Comparison of ENCODE assay signal across 15 mouse cellular contexts in genomic region chr17:30859989-30860585, GRCm38 (mm10). TPM values are rescaled to one million over a fixed set of nuclear protein-coding genes. Genes with fewer than 3 reads are reported as not detected.
A peak's percentile ranks its signal among the peaks of the same experiment; 100 is the strongest.
DNase-seq lines count a peak whose midpoint lies in the region; ATAC-seq and TF ChIP-seq lines count a peak whose summit lies in the region.
"Had no signal": no experiment of that assay in that cellular context is flagged by ENCODE, and none has a peak within 500 bp of the region (broad histone marks: within the 10 kb centered on the region; RNA-seq: fewer than 3 reads in every experiment).

No protein-coding gene starts in this region.

- ATAC-seq in lung, embryonic 14.5 days (ENCODE audit: insufficient read depth), result 0 out of 2 replicates have a peak, but pooled peaks have one; percentile 8
- peak; percentile 71 for ATAC-seq in forebrain, postnatal 0 days
- no peak for ATAC-seq in heart, embryonic 11.5 days (replicated peaks; ENCODE audit: insufficient number of reproducible peaks, low FRiP score, low TSS enrichment)
- no peak for ATAC-seq in stomach, postnatal 0 days (ENCODE audit: low FRiP score, low TSS enrichment)
- ATAC-seq: intestine, embryonic 15.5 days had no signal

- TF ChIP-seq EP300 in stomach, postnatal 0 days (optimal IDR thresholded peaks at IDR 0.05), result no peak

- no peak overlapping the region for H3K9ac ChIP-seq in lung, embryonic 14.5 days
- peak overlapping the region; percentile 22; the same call in 1 of the 2 replicates for H3K9ac ChIP-seq in forebrain, postnatal 0 days
- H3K9ac ChIP-seq in heart, embryonic 11.5 days (ENCODE audit: low read depth, low read length), result no peak overlapping the region
- H3K9ac ChIP-seq in stomach, postnatal 0 days (ENCODE audit: low read length), result no peak overlapping the region
- H3K9ac ChIP-seq: intestine, embryonic 15.5 days; limb, embryonic 12.5 days had no signal

- H3K27me3 ChIP-seq in lung, embryonic 14.5 days (ENCODE audit: insufficient read depth, low read length), result no peaks in the 10 kb centered on the region
- no peaks in the 10 kb centered on the region for H3K27me3 ChIP-seq in forebrain, postnatal 0 days (ENCODE audit: insufficient read depth, low read length)
- no peaks in the 10 kb centered on the region for H3K27me3 ChIP-seq in midbrain, embryonic 10.5 days (ENCODE audit: low read depth, poor library complexity, severe bottlenecking)
- H3K27me3 ChIP-seq in heart, embryonic 11.5 days (ENCODE audit: control insufficient read depth, insufficient read depth, low read length), result no peaks in the 10 kb centered on the region
- no peaks in the 10 kb centered on the region for H3K27me3 ChIP-seq in stomach, postnatal 0 days (ENCODE audit: control insufficient read depth, insufficient read depth, low read length)
- H3K27me3 ChIP-seq: intestine, embryonic 15.5 days had no signal

- no peaks in the 10 kb centered on the region for H3K36me3 ChIP-seq in lung, embryonic 14.5 days (ENCODE audit: insufficient read depth)
- no peaks in the 10 kb centered on the region for H3K36me3 ChIP-seq in forebrain, postnatal 0 days (ENCODE audit: insufficient read depth)
- H3K36me3 ChIP-seq in midbrain, embryonic 10.5 days, result no peaks in the 10 kb centered on the region
- H3K36me3 ChIP-seq in heart, embryonic 11.5 days (ENCODE audit: control insufficient read depth, insufficient read depth, low read length), result no peaks in the 10 kb centered on the region
- H3K36me3 ChIP-seq in stomach, postnatal 0 days (ENCODE audit: control insufficient read depth, insufficient read depth, low read length), result no peaks in the 10 kb centered on the region
- H3K36me3 ChIP-seq: intestine, embryonic 15.5 days; limb, embryonic 12.5 days had no signal

- no peaks in the 10 kb centered on the region for H3K9me3 ChIP-seq in lung, embryonic 14.5 days (ENCODE audit: low read depth, low read length)
- no peaks in the 10 kb centered on the region for H3K9me3 ChIP-seq in forebrain, postnatal 0 days (ENCODE audit: low read length)
- H3K9me3 ChIP-seq in midbrain, embryonic 10.5 days (replicated peaks), result no peaks in the 10 kb centered on the region
- no peaks in the 10 kb centered on the region for H3K9me3 ChIP-seq in heart, embryonic 11.5 days (replicated peaks; ENCODE audit: control insufficient read depth, low read length)
- no peaks in the 10 kb centered on the region for H3K9me3 ChIP-seq in stomach, postnatal 0 days (ENCODE audit: control insufficient read depth, low read length)
- H3K9me3 ChIP-seq: intestine, embryonic 15.5 days; limb, embryonic 12.5 days had no signal

- H3K4me3 ChIP-seq in lung, embryonic 14.5 days (ENCODE audit: low read depth, low read length), result no peak overlapping the region
- no peak overlapping the region for H3K4me3 ChIP-seq in lung, adult 2 months (replicated peaks; ENCODE audit: extremely low read depth, low read depth, low read length)
- H3K4me3 ChIP-seq in forebrain, postnatal 0 days (ENCODE audit: low read depth, low read length), result no peak overlapping the region
- no peak overlapping the region for H3K4me3 ChIP-seq in midbrain, embryonic 10.5 days
- no peak overlapping the region for H3K4me3 ChIP-seq in heart, embryonic 11.5 days (ENCODE audit: low read depth, low read length)
- H3K4me3 ChIP-seq in stomach, postnatal 0 days (ENCODE audit: low read depth, low read length), result no peak overlapping the region
- H3K4me3 ChIP-seq: intestine, embryonic 15.5 days; limb, embryonic 12.5 days had no signal

- WGBS in lung, embryonic 14.5 days, result 52% methylated on average over 10 of the region's 10 CpGs
- WGBS in lung, adult 2 months, result 55% methylated on average over 10 of the region's 10 CpGs
- 13% methylated on average over 10 of the region's 10 CpGs for WGBS in forebrain, postnatal 0 days
- WGBS in midbrain, embryonic 10.5 days, result 66% methylated on average over 10 of the region's 10 CpGs
- WGBS in heart, embryonic 11.5 days (ENCODE audit: insufficient replicate concordance), result 54% methylated on average over 10 of the region's 10 CpGs
- 52% methylated on average over 10 of the region's 10 CpGs for whole genome bisulfite sequencing in stomach, postnatal 0 days

- no peak for DNase-seq in lung, embryonic 14.5 days
- DNase-seq in lung, adult 2 months, result no peak
- no peak for DNase-seq in forebrain, postnatal 0 days
- DNase-seq in midbrain, embryonic 10.5 days (ENCODE audit: low spot score), result no peak
- DNase-seq in retina, postnatal 1 day, result peak; percentile 74
- no peak for DNase-seq in stomach, postnatal 0 days (ENCODE audit: low spot score)
- no peak for DNase-seq in adrenal gland, postnatal 10 days
- DNase-seq: adrenal gland, postnatal 36 days; cerebellum, adult 11 months; gastrocnemius, postnatal 36 days had no signal

- no peak for TF ChIP-seq CTCF in lung, embryonic 14.5 days (IDR thresholded peaks at IDR 0.05; ENCODE audit: low read depth)
- no peak for TF ChIP-seq CTCF in lung, adult 2 months (IDR thresholded peaks at IDR 0.05; ENCODE audit: insufficient read depth, low read length)
- no peak for TF ChIP-seq CTCF in forebrain, postnatal 0 days (IDR thresholded peaks at IDR 0.05; ENCODE audit: low read depth)
- TF ChIP-seq CTCF in stomach, postnatal 0 days (IDR thresholded peaks at IDR 0.05; ENCODE audit: low read depth), result no peak

- H3K27ac ChIP-seq in lung, embryonic 14.5 days (ENCODE audit: low read depth), result no peak overlapping the region
- 0 out of 2 replicates have a peak overlapping the region, but pooled peaks have one; percentile 29 for H3K27ac ChIP-seq in forebrain, postnatal 0 days (ENCODE audit: low read depth, low read length)
- peak overlapping the region; percentile 70 for H3K27ac ChIP-seq in midbrain, embryonic 10.5 days (replicated peaks)
- no peak overlapping the region for H3K27ac ChIP-seq in heart, embryonic 11.5 days (ENCODE audit: low read depth, low read length)
- H3K27ac ChIP-seq in stomach, postnatal 0 days (replicated peaks), result no peak overlapping the region
- H3K27ac ChIP-seq: intestine, embryonic 15.5 days; limb, embryonic 12.5 days had no signal

- no peak overlapping the region for H3K4me2 ChIP-seq in lung, embryonic 14.5 days
- no peak overlapping the region for H3K4me2 ChIP-seq in forebrain, postnatal 0 days (ENCODE audit: low read depth)
- H3K4me2 ChIP-seq in heart, embryonic 11.5 days, result no peak overlapping the region
- no peak overlapping the region for H3K4me2 ChIP-seq in stomach, postnatal 0 days (replicated peaks; ENCODE audit: low read depth)
- H3K4me2 ChIP-seq: intestine, embryonic 15.5 days; limb, embryonic 12.5 days had no signal

- no peaks in the 10 kb centered on the region for H3K4me1 ChIP-seq in lung, embryonic 14.5 days (ENCODE audit: insufficient read depth)
- H3K4me1 ChIP-seq in lung, adult 2 months (ENCODE audit: control insufficient read depth, insufficient read depth, low read length), result peaks cover 11% of the 10 kb centered on the region
- 0 out of 2 replicates have a peak, but pooled peaks cover 4% of the 10 kb centered on the region for H3K4me1 ChIP-seq in forebrain, postnatal 0 days (ENCODE audit: insufficient read depth)
- peaks cover 44% of the 10 kb centered on the region for H3K4me1 ChIP-seq in midbrain, embryonic 10.5 days
- H3K4me1 ChIP-seq in heart, embryonic 11.5 days (ENCODE audit: control insufficient read depth, insufficient read depth, low read length), result no peaks in the 10 kb centered on the region
- no peaks in the 10 kb centered on the region for H3K4me1 ChIP-seq in stomach, postnatal 0 days (replicated peaks; ENCODE audit: control insufficient read depth, insufficient read depth)
- H3K4me1 ChIP-seq: intestine, embryonic 15.5 days had no signal

- TF ChIP-seq POLR2A in lung, adult 2 months (IDR thresholded peaks at IDR 0.05; ENCODE audit: borderline replicate concordance, extremely low read depth, low read depth, low read length), result no peak

RNA-seq across cellular contexts. Expression of gene Glp1r, which starts 41.5 kb away (rescaled TPM):
- 4.7 and 6.1 TPM in 2 replicates for polyA plus RNA-seq in lung, embryonic 14.5 days (2014; fragmentation: Nextera tagmentation; extraction: Ambion mirVana)
- 43.6 and 54.1 TPM in 2 replicates for polyA plus RNA-seq in lung, adult 2 months (2012; rRNA removed)
- 0.69 and 1.7 TPM in 2 replicates for total RNA-seq in forebrain, postnatal 0 days (2014; rRNA removed)
- 0.19 and 0.34 TPM in 2 replicates for polyA plus RNA-seq in forebrain, postnatal 0 days (2015; fragmentation: Nextera tagmentation; extraction: Ambion mirVana)
- polyA plus RNA-seq in midbrain, embryonic 10.5 days (2016; fragmentation: Nextera tagmentation; extraction: Ambion mirVana), result not detected in 2 replicates
- polyA plus RNA-seq in heart, embryonic 11.5 days (2014; fragmentation: Nextera tagmentation; extraction: Ambion mirVana), result 0.08 and 0.14 TPM in 2 replicates
- 0.13 and 0.18 TPM in 2 replicates for polyA plus RNA-seq in stomach, postnatal 0 days (2015; fragmentation: Nextera tagmentation; extraction: Ambion mirVana)
- total RNA-seq in adrenal gland, postnatal 10 days (2021), result under 1 TPM; 0.21 to 0.45 TPM
- total RNA-seq: common myeloid progenitor, adult 5-6 weeks; gastrocnemius, postnatal 36 days had no signal
- polyA plus RNA-seq: limb, embryonic 12.5 days; liver, embryonic 16.5 days had no signal

Comparison
In these comparisons a context has a peak if more than half of its experiments do, and no peak if none do; other contexts are left out.
1. ATAC-seq: peak in lung, embryonic 14.5 days (single experiment) and forebrain, postnatal 0 days (single experiment); none in heart, embryonic 11.5 days (single experiment) and stomach, postnatal 0 days (single experiment).
2. H3K27ac ChIP-seq: peak in forebrain, postnatal 0 days (single experiment) and midbrain, embryonic 10.5 days (single experiment); none in lung, embryonic 14.5 days (single experiment), heart, embryonic 11.5 days (single experiment) and stomach, postnatal 0 days (single experiment).